Mouse (Mus musculus) heart, postnatal 4 days (tissue): ENCODE results near the gene Psma7. TPM values are rescaled to one million over a fixed set of nuclear protein-coding genes. Genes with fewer than 3 reads are reported as not detected.
A peak's percentile ranks its signal among the peaks of the same experiment; 100 is the strongest.

Experiments used
- DNase-seq: peaks from one replicate; pipeline ENCODE4 v3.0.0; 2021
- total RNA-seq, 2 experiments: library from RNA; stranded (reverse); gene quantifications; 2 replicates each; pipeline ENCODE4 v1.2.3; 2021

Gene Psma7
- total RNA-seq = 100 to 1,000 TPM; 174 to 190 TPM

DNA sequence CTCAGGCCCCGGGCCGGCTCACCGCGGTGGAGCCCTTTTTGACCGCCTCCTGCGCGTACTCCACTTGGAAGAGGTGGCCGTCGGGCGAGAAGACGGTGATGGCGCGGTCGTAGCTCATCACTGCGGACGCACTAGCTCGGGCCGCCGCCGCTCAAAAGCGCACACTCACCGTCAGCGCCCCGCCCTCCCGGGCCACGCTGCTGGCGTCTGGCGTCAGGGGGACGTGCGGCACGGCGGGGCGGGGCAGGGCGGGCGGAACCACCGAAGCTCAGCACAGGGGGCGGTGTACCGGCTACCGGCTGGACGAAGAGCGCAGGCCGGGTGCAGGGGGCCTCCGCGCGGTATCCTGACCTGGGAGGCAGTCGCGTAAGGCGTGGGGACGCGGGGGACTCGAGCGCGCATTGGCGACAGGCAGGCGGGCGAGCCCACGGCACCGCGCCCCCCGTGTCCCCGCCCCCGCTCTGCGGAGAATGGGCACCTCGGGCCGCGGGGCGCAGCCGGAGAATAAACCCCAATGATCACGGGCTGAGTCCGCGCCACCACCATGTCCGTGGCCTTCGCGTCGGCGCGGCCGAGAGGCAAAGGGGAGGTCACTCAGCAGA is at the start of gene Psma7, which contains the start of gene Ss18l1:
Gene Psma7 (minus strand): TSS at position 178 of the 602 bp plus-strand sequence.
Gene Ss18l1 (plus strand): TSS at position 254 of the 602 bp plus-strand sequence.
- DNase-seq = peak; percentile 92

DNA sequence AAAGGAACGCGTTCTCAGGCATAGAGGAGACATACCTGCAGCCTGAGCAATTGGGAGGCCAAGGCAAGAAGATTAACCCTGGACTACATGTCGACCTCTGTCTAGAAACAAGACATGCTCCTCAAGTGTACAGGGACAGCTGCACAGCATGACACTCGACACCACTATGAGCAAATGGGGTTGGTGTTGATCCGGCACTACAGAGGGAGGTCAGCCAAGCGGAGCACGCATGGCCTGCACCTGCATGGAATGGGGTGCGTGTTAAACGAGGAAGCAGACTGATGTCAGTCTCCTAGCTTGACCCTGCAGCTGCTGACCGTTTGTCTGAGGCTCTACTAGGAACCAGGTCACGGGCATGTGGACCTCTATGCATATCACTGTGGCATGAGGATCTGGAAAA is 48.1 kb upstream of the Psma7 start:
- no peak for DNase-seq

DNA sequence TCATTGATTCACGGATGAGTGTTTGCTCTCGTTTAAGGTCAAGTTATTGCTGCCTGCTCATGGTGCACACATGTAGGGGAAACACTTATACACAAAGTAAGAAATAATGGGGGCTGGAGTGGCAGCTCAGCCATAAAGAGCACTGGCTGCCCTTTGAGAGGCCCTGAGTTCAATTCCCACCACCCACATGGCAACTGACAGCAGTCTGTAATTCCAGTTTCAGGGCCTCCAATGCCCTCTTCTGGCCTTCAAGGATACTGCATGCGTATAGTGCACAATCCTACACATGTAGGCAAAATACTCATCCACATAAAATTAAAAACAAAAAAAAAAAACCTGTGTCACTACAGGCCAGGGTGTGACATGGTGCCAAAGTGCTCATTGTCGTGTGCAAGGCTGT is 45.2 kb upstream of the Psma7 start:
- no peak for DNase-seq

- DNase-seq = no peak
These were observed 44.4 kb upstream of the Psma7 start for GRCm38 (mm10) chr2:180086637-180087027.

DNA sequence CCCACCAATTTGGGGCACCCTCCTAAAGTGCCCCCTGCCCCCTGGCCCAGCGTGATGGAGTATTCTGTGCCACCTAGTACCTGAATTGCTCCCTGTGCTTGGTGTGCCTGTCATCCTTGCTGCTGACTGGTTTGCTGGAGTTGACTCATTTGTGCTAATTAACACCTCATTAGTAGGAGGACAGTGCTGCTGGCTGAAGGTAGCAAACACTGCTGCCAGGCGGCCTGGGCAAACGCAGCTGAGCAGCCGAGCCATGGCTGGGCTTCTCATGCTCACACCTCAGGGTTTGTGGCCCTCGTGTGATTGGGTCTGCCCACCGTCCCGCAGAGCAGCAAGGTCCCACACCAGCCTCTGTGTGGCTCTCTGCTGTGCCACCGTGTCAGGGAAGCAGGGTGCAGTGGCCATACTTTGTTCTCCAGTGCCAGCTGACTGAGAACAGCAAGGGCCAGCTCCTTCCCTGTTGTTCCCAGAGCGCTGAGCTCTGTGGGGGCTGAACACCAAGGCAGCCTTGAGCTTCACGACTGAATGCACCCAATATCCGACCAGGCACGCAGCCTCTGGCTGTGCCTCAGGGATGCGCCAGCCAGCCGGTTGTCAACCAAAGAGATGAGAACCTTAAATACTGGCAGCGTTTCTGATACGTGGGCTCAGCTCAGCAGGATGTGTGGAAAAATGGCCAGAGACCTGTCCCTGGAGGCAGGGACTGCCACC is 43.8 kb upstream of the Psma7 start:
- no peak for DNase-seq

- no peak for DNase-seq
These were observed 42.3 kb upstream of the Psma7 start for GRCm38 (mm10) chr2:180084565-180084964.

- DNase-seq = no peak
These were observed 40.8 kb upstream of the Psma7 start for GRCm38 (mm10) chr2:180083063-180083462.

- DNase-seq = no peak
These were observed 38.4 kb upstream of the Psma7 start for GRCm38 (mm10) chr2:180080680-180081079.

GRCm38 (mm10) chr2:180077622-180078021 is 35.4 kb upstream of the Psma7 start:
- no peak for DNase-seq

- no peak for DNase-seq
These were observed 30.7 kb upstream of the Psma7 start for GRCm38 (mm10) chr2:180072886-180073285.

DNA sequence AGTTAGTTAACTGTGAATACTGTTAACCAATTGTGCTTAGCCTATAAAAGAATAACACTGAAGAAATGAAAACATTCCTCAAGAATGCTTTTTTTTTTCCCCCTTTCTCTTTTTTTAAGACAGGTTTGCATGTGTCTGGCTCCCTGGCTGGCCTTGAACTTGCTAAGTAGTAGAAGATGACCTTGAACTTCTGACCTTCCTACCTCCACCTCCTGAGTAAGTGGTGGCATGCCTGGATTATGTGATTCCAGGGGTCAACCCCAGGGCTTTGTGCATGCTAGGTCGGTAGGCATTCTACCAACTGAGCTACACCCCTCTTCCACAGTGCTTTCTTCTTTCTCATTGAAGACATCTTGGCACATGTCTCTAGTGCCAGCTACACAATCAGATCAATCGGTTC is 29.4 kb upstream of the Psma7 start:
- no peak for DNase-seq

- DNase-seq = peak; percentile 97
These were observed 28.5 kb upstream of the Psma7 start, which contains the start of gene Mtg2 for GRCm38 (mm10) chr2:180070481-180071453. Gene Mtg2 (plus strand): TSS chr2:180070588.

- DNase-seq = no peak
These were observed 27.7 kb upstream of the Psma7 start for GRCm38 (mm10) chr2:180069770-180070480.

GRCm38 (mm10) chr2:180063338-180064131 is 21.3 kb upstream of the Psma7 start:
- no peak for DNase-seq

DNA sequence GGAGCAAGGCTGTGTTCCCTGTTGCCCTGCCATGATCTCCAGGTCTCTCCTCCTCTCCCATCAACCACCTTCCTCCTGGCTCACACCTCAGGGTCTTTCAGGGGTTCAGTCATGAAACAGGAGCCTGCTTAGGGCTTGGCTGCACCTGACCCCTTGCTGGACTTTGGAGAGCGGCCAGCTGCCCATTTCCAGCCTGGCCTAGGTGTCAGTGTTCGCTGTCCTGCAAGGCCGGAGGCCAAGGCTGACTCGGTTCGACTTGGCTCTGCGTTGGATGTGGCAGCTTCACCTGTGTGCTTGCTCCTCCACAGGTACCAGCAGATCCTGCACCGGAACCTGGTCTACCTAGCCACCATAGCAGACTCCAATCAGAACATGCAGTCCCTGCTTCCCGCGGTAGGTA is 10.8 kb upstream of the Psma7 start:
- no peak for DNase-seq

DNA sequence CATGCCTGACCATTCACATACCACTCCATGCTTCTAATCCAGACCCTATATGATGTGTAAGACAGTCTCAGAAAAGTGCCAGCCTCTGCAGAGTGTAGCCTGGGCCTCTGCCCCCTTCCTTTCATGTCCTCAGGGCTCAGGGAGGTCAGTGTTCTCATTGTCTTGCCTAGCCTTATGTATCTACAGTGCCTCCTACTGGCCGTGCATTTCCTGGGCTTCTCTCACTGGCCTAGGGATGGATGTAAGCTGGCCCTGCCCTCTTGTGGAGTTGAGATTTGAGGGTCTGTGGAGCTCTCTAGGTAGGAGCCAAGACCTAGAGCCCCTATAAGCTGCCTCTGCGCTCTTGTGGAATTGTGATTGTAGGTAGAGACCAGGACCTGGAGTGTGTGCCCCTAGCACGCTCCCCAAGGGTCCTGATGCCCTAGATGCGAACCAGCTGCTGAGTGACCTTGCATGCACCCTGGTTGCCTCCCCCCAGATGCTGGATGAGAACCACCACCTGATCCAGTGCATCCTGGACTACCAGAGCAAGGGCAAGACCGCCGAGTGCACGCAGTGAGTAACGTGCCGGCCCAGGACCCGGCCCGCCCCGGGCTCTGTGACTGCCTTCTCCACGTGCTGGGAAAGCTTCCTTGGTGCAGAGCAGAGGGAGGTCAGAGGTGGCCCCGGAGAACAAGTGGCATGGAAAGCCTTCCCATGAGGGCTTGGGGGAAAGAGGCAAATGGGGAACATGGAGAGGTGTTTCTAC is 9.9 kb upstream of the Psma7 start:
- peak; percentile 49 for DNase-seq

- DNase-seq = peak; percentile 89
These were observed 8.8 kb upstream of the Psma7 start for GRCm38 (mm10) chr2:180050986-180051385.

DNA sequence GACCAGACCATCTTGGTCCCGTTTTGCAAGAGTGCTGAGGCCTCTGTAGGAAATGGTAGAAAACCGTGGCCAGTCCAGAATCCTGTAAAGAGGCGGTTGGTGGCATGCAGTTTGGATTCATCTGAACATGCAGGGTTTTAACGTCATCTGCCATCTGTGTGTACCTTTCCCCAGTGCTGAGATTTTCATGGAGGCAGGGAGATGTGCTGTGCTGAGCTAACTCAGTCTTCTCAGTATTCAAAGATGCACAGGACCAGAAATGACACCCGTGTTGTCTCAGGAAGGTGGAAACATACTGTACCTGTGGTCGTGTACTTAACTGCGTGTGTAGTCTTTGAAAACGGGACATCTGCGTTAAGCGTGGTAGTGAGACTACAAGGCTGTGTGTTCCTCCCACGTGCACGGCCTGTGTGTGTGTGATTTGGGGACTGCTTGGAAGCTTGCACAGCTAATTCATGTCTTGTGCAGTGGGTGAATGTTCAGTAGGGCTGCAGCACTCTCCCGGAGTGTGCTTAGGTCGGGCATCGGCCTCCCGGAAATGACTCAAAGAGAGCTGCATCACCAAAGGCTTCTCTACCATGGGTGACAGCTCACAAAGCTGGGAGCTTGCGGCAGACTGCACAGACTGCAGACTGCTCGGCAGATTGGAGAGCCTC is 5.9 kb upstream of the Psma7 start:
- no peak for DNase-seq

GRCm38 (mm10) chr2:180047580-180047979 is 5.3 kb upstream of the Psma7 start:
- DNase-seq = no peak

- peak; percentile 55 for DNase-seq
These were observed 3.0 kb upstream of the Psma7 start for GRCm38 (mm10) chr2:180045283-180045682.
